Mouse (Mus musculus) forebrain, embryonic 15.5 days (tissue): ENCODE measurements around the gene Defb36. TPM values are rescaled to one million over a fixed set of nuclear protein-coding genes. Genes with fewer than 3 reads are reported as not detected.

Experiments
- ATAC-seq: fragments of 200-750 bp; cut with Nextera tagmentation; replicated peaks from 2 replicates; pipeline ENCODE4 v1.8.0; 2017; ENCODE audit warnings: mild to moderate bottlenecking, moderate TSS enrichment, moderate library complexity
- H3K27ac ChIP-seq: fragments of 300-500 bp; sonication (generic); replicated peaks from 2 replicates; pipeline ENCODE4 v1.5.1; 2015; ENCODE audit warnings: mild to moderate bottlenecking, inconsistent platforms
- H3K27me3 ChIP-seq: fragments of 300-500 bp; sonication (generic); 2 replicates; pipeline ENCODE4 v1.6.1; 2015; ENCODE audit warnings: inconsistent platforms
- H3K36me3 ChIP-seq: fragments of 300-500 bp; sonication (generic); 2 replicates; pipeline ENCODE4 v1.6.1; 2015; ENCODE audit warnings: mild to moderate bottlenecking, inconsistent platforms
- H3K4me1 ChIP-seq: fragments of 300-500 bp; sonication (generic); 2 replicates; pipeline ENCODE4 v1.6.1; 2015; ENCODE audit warnings: inconsistent platforms
- H3K4me2 ChIP-seq: fragments of 300-500 bp; sonication (generic); replicated peaks from 2 replicates; pipeline ENCODE4 v1.6.1; 2015; ENCODE audit warnings: mild to moderate bottlenecking, inconsistent platforms
- H3K4me3 ChIP-seq: fragments of 300-500 bp; sonication (generic); 2 replicates; pipeline ENCODE4 v1.5.1; 2015; ENCODE audit warnings: mild to moderate bottlenecking, inconsistent platforms
- H3K9ac ChIP-seq: fragments of 300-500 bp; sonication (generic); replicated peaks from 2 replicates; pipeline ENCODE4 v1.6.1; 2015; ENCODE audit warnings: mild to moderate bottlenecking, inconsistent platforms
- H3K9me3 ChIP-seq: fragments of 300-500 bp; sonication (generic); 2 replicates; pipeline ENCODE4 v1.6.1; 2016; ENCODE audit warnings: inconsistent platforms
- WGBS: fragments of 180-500 bp; shearing (Covaris S2); methylation state at CpG from one replicate; pipeline ENCODE4 v1.1.7; 2015; ENCODE audit warnings: mixed read lengths; 5-methylcytosine and 5-hydroxymethylcytosine counted together
- polyA plus RNA-seq: library from polyadenylated mRNA; unstranded; fragments of >200 nt; fragmentation: Nextera tagmentation; extraction: Ambion mirVana; gene quantifications from 2 replicates; pipeline ENCODE4 v1.2.1, GENCODE M21; 2015

Defb36 gene
- not detected in 2 replicates for polyA plus RNA-seq

- Histone ChIP-seq H3K4me2 (no peak within 1 kb of the TSS), H3K9me3 (no peaks in the 10 kb centered on the region), H3K27me3 (no peaks in the 10 kb centered on the region), H3K4me3 (no peak within 1 kb of the TSS), H3K4me1 (no peaks in the 10 kb centered on the region), H3K36me3 (no peaks in the 10 kb centered on the region), H3K27ac (no peak within 1 kb of the TSS), H3K9ac (no peak within 1 kb of the TSS)
- ATAC-seq = no peak
- 85% methylated on average over 15 of the region's 15 CpGs for WGBS
Measured at GRCm38 (mm10) chr2:152604057-152604456, at the start of gene Defb36. Defb36 (plus strand) TSS chr2:152604327.

- no peaks in the 10 kb centered on the region for H3K4me1 ChIP-seq
- ATAC-seq = no peak
- 89% methylated on average over 7 of the region's 7 CpGs for WGBS
- no peaks in the 10 kb centered on the region for H3K36me3 ChIP-seq
- H3K27ac ChIP-seq = no peak overlapping the region
- H3K9me3 ChIP-seq = no peaks in the 10 kb centered on the region
- H3K4me2 ChIP-seq = no peak overlapping the region
- no peak overlapping the region for H3K4me3 ChIP-seq
- no peaks in the 10 kb centered on the region for H3K27me3 ChIP-seq
- no peak overlapping the region for H3K9ac ChIP-seq
Measured at GRCm38 (mm10) chr2:152556655-152557054, 47.5 kb upstream of the Defb36 start.

GRCm38 (mm10) chr2:152569038-152569437, 35.1 kb upstream of the Defb36 start, which contains the start of gene Gm17416:
Gm17416 (plus strand) TSS chr2:152569338.
- H3K9me3 ChIP-seq = no peaks in the 10 kb centered on the region
- ATAC-seq = no peak
- WGBS = 83% methylated on average over 5 of the region's 5 CpGs
- H3K4me1 ChIP-seq = no peaks in the 10 kb centered on the region
- no peaks in the 10 kb centered on the region for H3K36me3 ChIP-seq
- H3K4me3 ChIP-seq = no peak within 1 kb of the TSS
- no peak within 1 kb of the TSS for H3K27ac ChIP-seq
- no peaks in the 10 kb centered on the region for H3K27me3 ChIP-seq
- H3K9ac ChIP-seq = no peak within 1 kb of the TSS
- H3K4me2 ChIP-seq = no peak within 1 kb of the TSS

GRCm38 (mm10) chr2:152569881-152570280, 34.2 kb upstream of the Defb36 start:
- Histone ChIP-seq H3K4me2 (no peak overlapping the region), H3K9ac (no peak overlapping the region), H3K36me3 (no peaks in the 10 kb centered on the region), H3K4me3 (no peak overlapping the region), H3K9me3 (no peaks in the 10 kb centered on the region), H3K4me1 (no peaks in the 10 kb centered on the region), H3K27ac (no peak overlapping the region), H3K27me3 (no peaks in the 10 kb centered on the region)
- no peak for ATAC-seq
- 78% methylated on average over 4 of the region's 4 CpGs for WGBS

GRCm38 (mm10) chr2:152570313-152570712, 33.8 kb upstream of the Defb36 start:
- Histone ChIP-seq H3K9me3 (no peaks in the 10 kb centered on the region), H3K27me3 (no peaks in the 10 kb centered on the region), H3K4me2 (no peak overlapping the region), H3K9ac (no peak overlapping the region), H3K4me3 (no peak overlapping the region), H3K4me1 (no peaks in the 10 kb centered on the region), H3K36me3 (no peaks in the 10 kb centered on the region), H3K27ac (no peak overlapping the region)
- ATAC-seq = no peak
- WGBS = 86% methylated on average over 6 of the region's 6 CpGs

- Histone ChIP-seq H3K27me3 (no peaks in the 10 kb centered on the region), H3K4me3 (no peak within 1 kb of the TSS), H3K9ac (no peak within 1 kb of the TSS), H3K4me1 (no peaks in the 10 kb centered on the region), H3K36me3 (no peaks in the 10 kb centered on the region), H3K27ac (no peak within 1 kb of the TSS), H3K9me3 (no peaks in the 10 kb centered on the region), H3K4me2 (no peak within 1 kb of the TSS)
- WGBS = 63% methylated on average over 11 of the region's 11 CpGs
- ATAC-seq = no peak
Measured at GRCm38 (mm10) chr2:152572114-152572794, 31.9 kb upstream of the Defb36 start, which contains the start of gene Defb21. Defb21 (plus strand) TSS chr2:152572744.

- no peaks in the 10 kb centered on the region for H3K27me3 ChIP-seq
- H3K4me3 ChIP-seq = no peak overlapping the region
- no peaks in the 10 kb centered on the region for H3K36me3 ChIP-seq
- no peak overlapping the region for H3K9ac ChIP-seq
- H3K9me3 ChIP-seq = no peaks in the 10 kb centered on the region
- WGBS = 92% methylated on average over 8 of the region's 8 CpGs
- H3K4me2 ChIP-seq = no peak overlapping the region
- H3K27ac ChIP-seq = no peak overlapping the region
- no peaks in the 10 kb centered on the region for H3K4me1 ChIP-seq
- no peak for ATAC-seq
Measured at GRCm38 (mm10) chr2:152573484-152573883, 30.6 kb upstream of the Defb36 start.

GRCm38 (mm10) chr2:152580107-152580506, 24.0 kb upstream of the Defb36 start, which contains the start of gene Defb19:
Defb19 (minus strand) TSS chr2:152580312.
- Histone ChIP-seq H3K9me3 (no peaks in the 10 kb centered on the region), H3K4me2 (no peak within 1 kb of the TSS), H3K27me3 (no peaks in the 10 kb centered on the region), H3K4me1 (no peaks in the 10 kb centered on the region), H3K9ac (no peak within 1 kb of the TSS), H3K4me3 (no peak within 1 kb of the TSS), H3K27ac (no peak within 1 kb of the TSS), H3K36me3 (no peaks in the 10 kb centered on the region)
- WGBS = 75% methylated on average over 7 of the region's 7 CpGs
- no peak for ATAC-seq

GRCm38 (mm10) chr2:152580612-152581011, 23.5 kb upstream of the Defb36 start:
- Histone ChIP-seq H3K9ac (no peak overlapping the region), H3K27ac (no peak overlapping the region), H3K4me1 (no peaks in the 10 kb centered on the region), H3K36me3 (no peaks in the 10 kb centered on the region), H3K27me3 (no peaks in the 10 kb centered on the region), H3K9me3 (no peaks in the 10 kb centered on the region), H3K4me3 (no peak overlapping the region), H3K4me2 (no peak overlapping the region)
- WGBS = 91% methylated on average over 11 of the region's 11 CpGs
- no peak for ATAC-seq

- ATAC-seq = no peak
- H3K4me3 ChIP-seq = no peak overlapping the region
- no peaks in the 10 kb centered on the region; the same call in 1 of the 2 replicates for H3K4me1 ChIP-seq
- no peaks in the 10 kb centered on the region for H3K9me3 ChIP-seq
- no peaks in the 10 kb centered on the region for H3K27me3 ChIP-seq
- no peaks in the 10 kb centered on the region for H3K36me3 ChIP-seq
- H3K27ac ChIP-seq = no peak overlapping the region
- H3K9ac ChIP-seq = no peak overlapping the region
- H3K4me2 ChIP-seq = no peak overlapping the region
- 75% methylated on average over 4 of the region's 4 CpGs for WGBS
Measured at GRCm38 (mm10) chr2:152586926-152587560, 17.1 kb upstream of the Defb36 start.

- H3K27me3 ChIP-seq = no peaks in the 10 kb centered on the region
- H3K4me2 ChIP-seq = no peak overlapping the region
- no peak overlapping the region for H3K9ac ChIP-seq
- 34% methylated on average over 2 of the region's 2 CpGs for WGBS
- H3K4me1 ChIP-seq = no peaks in the 10 kb centered on the region; the same call in 1 of the 2 replicates
- H3K9me3 ChIP-seq = no peaks in the 10 kb centered on the region
- no peak for ATAC-seq
- no peaks in the 10 kb centered on the region for H3K36me3 ChIP-seq
- no peak overlapping the region for H3K4me3 ChIP-seq
- no peak overlapping the region for H3K27ac ChIP-seq
Measured at GRCm38 (mm10) chr2:152588450-152588849, 15.7 kb upstream of the Defb36 start.

- Histone ChIP-seq H3K4me3 (no peak overlapping the region), H3K4me1 (no peaks in the 10 kb centered on the region; the same call in 1 of the 2 replicates), H3K27me3 (no peaks in the 10 kb centered on the region), H3K27ac (no peak overlapping the region), H3K36me3 (no peaks in the 10 kb centered on the region), H3K9ac (no peak overlapping the region), H3K9me3 (no peaks in the 10 kb centered on the region), H3K4me2 (no peak overlapping the region)
- 36% methylated on average over 6 of the region's 6 CpGs for WGBS
- no peak for ATAC-seq
Measured at GRCm38 (mm10) chr2:152589021-152589420, 15.1 kb upstream of the Defb36 start.
